Mouse (Mus musculus): ENCODE results near the gene Ranbp17. TPM values are rescaled to one million over a fixed set of nuclear protein-coding genes. Genes with fewer than 3 reads are reported as not detected.
A peak's percentile ranks its signal among the peaks of the same experiment; 100 is the strongest.

Ranbp17 gene
- polyA plus RNA-seq, 1 experiment from 2014 or later: 9.4 TPM

GRCm38 (mm10) chr11:33361867-33362266 lies 151.7 kb downstream of the Ranbp17 start:
- Histone ChIP-seq H3K4me3 (replicated peaks; ENCODE audit: low read length) (no peak overlapping the region), H3K9ac (replicated peaks; ENCODE audit: low read depth, low read length) (no peak overlapping the region), H3K27ac (ENCODE audit: low read length) (no peak overlapping the region), H3K4me1 (replicated peaks; ENCODE audit: control insufficient read depth, insufficient read depth, low read length) (no peaks in the 10 kb centered on the region), H3K36me3 (ENCODE audit: control insufficient read depth, insufficient read depth) (no peaks in the 10 kb centered on the region), H3K9me3 (ENCODE audit: control insufficient read depth, low read length) (no peaks in the 10 kb centered on the region), H3K4me2 (ENCODE audit: low read length) (no peak overlapping the region), H3K27me3 (replicated peaks; ENCODE audit: control insufficient read depth, insufficient read depth, low read length) (no peaks in the 10 kb centered on the region)
- peak; percentile 79 for ATAC-seq
- whole genome bisulfite sequencing: 24% methylated on average over 5 of the region's 5 CpGs

GRCm38 (mm10) chr11:33349269-33349668 lies 164.3 kb downstream of the Ranbp17 start:
- 80% methylated on average over 2 of the region's 2 CpGs for WGBS
- Histone ChIP-seq H3K9me3 (ENCODE audit: control insufficient read depth, low read length) (no peaks in the 10 kb centered on the region), H3K36me3 (ENCODE audit: control insufficient read depth, insufficient read depth) (no peaks in the 10 kb centered on the region), H3K4me2 (ENCODE audit: low read length) (no peak overlapping the region), H3K4me1 (replicated peaks; ENCODE audit: control insufficient read depth, insufficient read depth, low read length) (no peaks in the 10 kb centered on the region), H3K4me3 (replicated peaks; ENCODE audit: low read length) (no peak overlapping the region), H3K27me3 (replicated peaks; ENCODE audit: control insufficient read depth, insufficient read depth, low read length) (no peaks in the 10 kb centered on the region), H3K27ac (ENCODE audit: low read length) (no peak overlapping the region), H3K9ac (replicated peaks; ENCODE audit: low read depth, low read length) (no peak overlapping the region)
- no peak for ATAC-seq

- Histone ChIP-seq H3K4me3 (replicated peaks; ENCODE audit: low read length) (no peak overlapping the region), H3K4me2 (ENCODE audit: low read length) (no peak overlapping the region), H3K4me1 (replicated peaks; ENCODE audit: control insufficient read depth, insufficient read depth, low read length) (no peaks in the 10 kb centered on the region), H3K27me3 (replicated peaks; ENCODE audit: control insufficient read depth, insufficient read depth, low read length) (no peaks in the 10 kb centered on the region), H3K9me3 (ENCODE audit: control insufficient read depth, low read length) (no peaks in the 10 kb centered on the region), H3K9ac (replicated peaks; ENCODE audit: low read depth, low read length) (no peak overlapping the region), H3K36me3 (ENCODE audit: control insufficient read depth, insufficient read depth) (no peaks in the 10 kb centered on the region), H3K27ac (ENCODE audit: low read length) (no peak overlapping the region)
- ATAC-seq: no peak
- 76% methylated on average over 2 of the region's 2 CpGs for WGBS
These were observed 171.5 kb downstream of the Ranbp17 start for GRCm38 (mm10) chr11:33342061-33342460.

GRCm38 (mm10) chr11:33336552-33337121 lies 176.9 kb downstream of the Ranbp17 start:
- Histone ChIP-seq H3K4me1 (replicated peaks; ENCODE audit: control insufficient read depth, insufficient read depth, low read length) (no peaks in the 10 kb centered on the region), H3K27ac (ENCODE audit: low read length) (no peak overlapping the region), H3K36me3 (ENCODE audit: control insufficient read depth, insufficient read depth) (no peaks in the 10 kb centered on the region), H3K4me2 (ENCODE audit: low read length) (no peak overlapping the region), H3K9me3 (ENCODE audit: control insufficient read depth, low read length) (no peaks in the 10 kb centered on the region), H3K9ac (replicated peaks; ENCODE audit: low read depth, low read length) (no peak overlapping the region), H3K27me3 (replicated peaks; ENCODE audit: control insufficient read depth, insufficient read depth, low read length) (no peaks in the 10 kb centered on the region), H3K4me3 (replicated peaks; ENCODE audit: low read length) (no peak overlapping the region)
- ATAC-seq: peak; percentile 78
- WGBS: 23% methylated on average over 7 of the region's 7 CpGs

- Histone ChIP-seq H3K4me3 (replicated peaks; ENCODE audit: low read length) (no peak overlapping the region), H3K27me3 (replicated peaks; ENCODE audit: control insufficient read depth, insufficient read depth, low read length) (no peaks in the 10 kb centered on the region), H3K9me3 (ENCODE audit: control insufficient read depth, low read length) (no peaks in the 10 kb centered on the region), H3K9ac (replicated peaks; ENCODE audit: low read depth, low read length) (no peak overlapping the region), H3K27ac (ENCODE audit: low read length) (no peak overlapping the region), H3K4me1 (replicated peaks; ENCODE audit: control insufficient read depth, insufficient read depth, low read length) (no peaks in the 10 kb centered on the region), H3K36me3 (ENCODE audit: control insufficient read depth, insufficient read depth) (no peaks in the 10 kb centered on the region), H3K4me2 (ENCODE audit: low read length) (no peak overlapping the region)
- no peak for ATAC-seq
- 86% methylated on average over 3 of the region's 3 CpGs for WGBS
These were observed 177.9 kb downstream of the Ranbp17 start for GRCm38 (mm10) chr11:33335616-33336015.

GRCm38 (mm10) chr11:33332137-33332536 lies 181.4 kb downstream of the Ranbp17 start:
- Histone ChIP-seq H3K27ac (ENCODE audit: low read length) (no peak overlapping the region), H3K4me3 (replicated peaks; ENCODE audit: low read length) (no peak overlapping the region), H3K36me3 (ENCODE audit: control insufficient read depth, insufficient read depth) (no peaks in the 10 kb centered on the region), H3K9ac (replicated peaks; ENCODE audit: low read depth, low read length) (no peak overlapping the region), H3K27me3 (replicated peaks; ENCODE audit: control insufficient read depth, insufficient read depth, low read length) (no peaks in the 10 kb centered on the region), H3K4me1 (replicated peaks; ENCODE audit: control insufficient read depth, insufficient read depth, low read length) (no peaks in the 10 kb centered on the region), H3K9me3 (ENCODE audit: control insufficient read depth, low read length) (no peaks in the 10 kb centered on the region), H3K4me2 (ENCODE audit: low read length) (no peak overlapping the region)
- ATAC-seq: no peak
- 9% methylated on average over 5 of the region's 5 CpGs for WGBS

- WGBS: 86% methylated on average over 7 of the region's 7 CpGs
These were observed 194.4 kb downstream of the Ranbp17 start for GRCm38 (mm10) chr11:33319006-33319611.

GRCm38 (mm10) chr11:33309566-33309965 lies 204.0 kb downstream of the Ranbp17 start:
- Histone ChIP-seq H3K27ac (ENCODE audit: low read length) (no peak overlapping the region), H3K4me1 (replicated peaks; ENCODE audit: control insufficient read depth, insufficient read depth, low read length) (no peaks in the 10 kb centered on the region), H3K9ac (replicated peaks; ENCODE audit: low read depth, low read length) (no peak overlapping the region), H3K4me3 (replicated peaks; ENCODE audit: low read length) (no peak overlapping the region), H3K9me3 (ENCODE audit: control insufficient read depth, low read length) (no peaks in the 10 kb centered on the region), H3K4me2 (ENCODE audit: low read length) (no peak overlapping the region), H3K36me3 (ENCODE audit: control insufficient read depth, insufficient read depth) (no peaks in the 10 kb centered on the region), H3K27me3 (replicated peaks; ENCODE audit: control insufficient read depth, insufficient read depth, low read length) (no peaks in the 10 kb centered on the region)
- WGBS: 82% methylated on average over 4 of the region's 4 CpGs
- ATAC-seq: no peak

More at GRCm38 (mm10) chr11:33319006-33319611, 194.4 kb downstream of the Ranbp17 start:
- H3K27ac ChIP-seq (ENCODE audit: low read length): no peak overlapping the region
- H3K4me2 ChIP-seq (ENCODE audit: low read length): no peak overlapping the region
- no peaks in the 10 kb centered on the region for H3K36me3 ChIP-seq (ENCODE audit: control insufficient read depth, insufficient read depth)
- H3K27me3 ChIP-seq (replicated peaks; ENCODE audit: control insufficient read depth, insufficient read depth, low read length): no peaks in the 10 kb centered on the region
- H3K4me3 ChIP-seq (replicated peaks; ENCODE audit: low read length): no peak overlapping the region
- no peak for ATAC-seq
- H3K9me3 ChIP-seq (ENCODE audit: control insufficient read depth, low read length): no peaks in the 10 kb centered on the region
- H3K4me1 ChIP-seq (replicated peaks; ENCODE audit: control insufficient read depth, insufficient read depth, low read length): no peaks in the 10 kb centered on the region
- no peak overlapping the region for H3K9ac ChIP-seq (replicated peaks; ENCODE audit: low read depth, low read length)

GRCm38 (mm10) chr11:33300859-33301258 lies 212.7 kb downstream of the Ranbp17 start:
- ATAC-seq: peak; percentile 66
- H3K4me1 ChIP-seq (replicated peaks; ENCODE audit: control insufficient read depth, insufficient read depth, low read length): peaks cover 20% of the 10 kb centered on the region
- no peak overlapping the region for H3K9ac ChIP-seq (replicated peaks; ENCODE audit: low read depth, low read length)
- H3K27ac ChIP-seq (ENCODE audit: low read length): no peak overlapping the region
- no peaks in the 10 kb centered on the region for H3K36me3 ChIP-seq (ENCODE audit: control insufficient read depth, insufficient read depth)
- 12% methylated on average over 8 of the region's 8 CpGs for WGBS
- H3K4me2 ChIP-seq (ENCODE audit: low read length): peak overlapping the region; percentile 13; the same call in 1 of the 2 replicates
- 0 out of 2 replicates have a peak, but pooled peaks cover 2% of the 10 kb centered on the region for H3K27me3 ChIP-seq (replicated peaks; ENCODE audit: control insufficient read depth, insufficient read depth, low read length)
- H3K9me3 ChIP-seq (ENCODE audit: control insufficient read depth, low read length): no peaks in the 10 kb centered on the region
- H3K4me3 ChIP-seq (replicated peaks; ENCODE audit: low read length): no peak overlapping the region

Measured in forebrain, embryonic 16.5 days (tissue).